In genomic region chr11:116466141-116466540, GRCm38 (mm10) we compare ENCODE assay signal across 26 mouse cellular contexts. TPM values are rescaled to one million over a fixed set of nuclear protein-coding genes. Genes with fewer than 3 reads are reported as not detected.
DNase-seq lines count a peak whose midpoint lies in the region; TF ChIP-seq lines count a peak whose summit lies in the region.
"Had no signal": no experiment of that assay in that cellular context is flagged by ENCODE, and none has a peak within 500 bp of the region (broad histone marks: within the 10 kb centered on the region; RNA-seq: fewer than 3 reads in every experiment).

Gene Qrich2 (minus strand): TSS chr11:116466241.

- peaks cover 2% of the 10 kb centered on the region for H3K4me1 ChIP-seq in testis, adult 2 months (ENCODE audit: control insufficient read depth, insufficient read depth, low read length)
- peaks cover 34% of the 10 kb centered on the region for H3K4me1 ChIP-seq in E14TG2a.4 (replicated peaks; ENCODE audit: low read depth, low read length)
- peaks cover 12% of the 10 kb centered on the region for H3K4me1 ChIP-seq in limb, embryonic 10.5 days

- TF ChIP-seq CTCF in testis, adult 2 months (IDR thresholded peaks at IDR 0.05; ENCODE audit: control insufficient read depth, insufficient read depth, insufficient replicate concordance, low read depth, low read length) = no peak
- TF ChIP-seq CTCF in E14TG2a.4 (conservative IDR thresholded peaks at IDR 0.05; ENCODE audit: low read length) = no peak

- intact Hi-C loops in heart, postnatal 10 days (cut with DNase I) = no loop called here

- no peaks in the 10 kb centered on the region; the same call in 1 of the 2 replicates for H3K36me3 ChIP-seq in testis, adult 2 months (ENCODE audit: control insufficient read depth, insufficient read depth, low read length)
- peaks cover 16% of the 10 kb centered on the region for H3K36me3 ChIP-seq in E14TG2a.4 (ENCODE audit: insufficient read depth, low read length)
- H3K36me3 ChIP-seq in limb, embryonic 10.5 days = peaks cover 22% of the 10 kb centered on the region

- H3K4me3 ChIP-seq in testis, adult 2 months (ENCODE audit: control insufficient read depth, low read depth, low read length) = peak within 1 kb of the TSS; percentile 86
- H3K4me3 ChIP-seq in E14TG2a.4 (replicated peaks; ENCODE audit: low read length) = 0 out of 2 replicates have a peak within 1 kb of the TSS, but pooled peaks have one; percentile 26
- peak within 1 kb of the TSS; percentile 14; the same call in 1 of the 2 replicates for H3K4me3 ChIP-seq in limb, embryonic 10.5 days

- no peaks in the 10 kb centered on the region for H3K27me3 ChIP-seq in testis, adult 2 months (ENCODE audit: control insufficient read depth, insufficient read depth, low read length)
- no peaks in the 10 kb centered on the region for H3K27me3 ChIP-seq in E14TG2a.4 (ENCODE audit: insufficient read depth, low read length)
- no peaks in the 10 kb centered on the region for H3K27me3 ChIP-seq in limb, embryonic 10.5 days (ENCODE audit: low read depth, poor library complexity, severe bottlenecking)
- H3K27me3 ChIP-seq: CH12.LX, Patski had no signal

- DNase-seq in testis, postnatal 10 days (ENCODE audit: low spot score) = no peak
- peak; percentile 44 for DNase-seq in ZHBTc4 (ENCODE audit: low read depth, low spot score)
- DNase-seq in limb, embryonic 10.5 days (ENCODE audit: low spot score) = no peak
- DNase-seq in heart, postnatal 10 days = no peak
- no peak for DNase-seq in kidney, adult 18-20 months
- DNase-seq in cerebellum, adult 9-11 months = no peak
- DNase-seq: adrenal gland, adult 2 months; adrenal gland, adult 8-10 months; adrenal gland, postnatal 10 days; adrenal gland, postnatal 14 days; adrenal gland, postnatal 25 days; adrenal gland, postnatal 36 days; B cell, adult 2 months; cerebellum, adult 11 months; cerebellum, adult 11-12 months; cerebellum, adult 18-20 months; cerebellum, adult 2 months had no signal

- peak within 1 kb of the TSS; percentile 86 for H3K27ac ChIP-seq in testis, adult 2 months (ENCODE audit: control insufficient read depth, insufficient read depth, low read depth, low read length)
- H3K27ac ChIP-seq in limb, embryonic 10.5 days = no peak within 1 kb of the TSS

- H3K9me3 ChIP-seq in E14TG2a.4 (ENCODE audit: low read length) = no peaks in the 10 kb centered on the region
- H3K9me3 ChIP-seq in limb, embryonic 10.5 days (replicated peaks) = no peaks in the 10 kb centered on the region
- H3K9me3 ChIP-seq: G1E had no signal

- WGBS in limb, embryonic 10.5 days = 69% methylated on average over 20 of the region's 20 CpGs

- peak; percentile 88 for TF ChIP-seq POLR2A in testis, adult 2 months (IDR thresholded peaks at IDR 0.05; ENCODE audit: control insufficient read depth, low read depth, low read length)

RNA-seq across cellular contexts. Expression of gene Qrich2, which starts in this region (rescaled TPM):
- 469 and 538 TPM in 2 replicates for polyA plus RNA-seq in testis, adult 2 months (2012; rRNA removed)
- 0.36 and 0.44 TPM in 2 replicates for polyA plus RNA-seq in limb, embryonic 10.5 days (2016; fragmentation: Nextera tagmentation; extraction: Ambion mirVana)
- total RNA-seq in heart, postnatal 10 days (2021) = not detected
- total RNA-seq: adrenal gland, adult 18-20 months; adrenal gland, adult 2 months; adrenal gland, postnatal 10 days; adrenal gland, postnatal 14 days; adrenal gland, postnatal 25 days; adrenal gland, postnatal 36 days; MEL had no signal
- polyA plus RNA-seq: activated CD4-positive, CD25-positive, alpha-beta regulatory T cell, adult 4 months; CD4-positive, CD25-positive, alpha-beta regulatory T cell, adult 4 months had no signal

Comparison
In these comparisons a context has a peak if more than half of its experiments do, and no peak if none do; other contexts are left out.
1. RNA of gene Qrich2 (polyA plus RNA-seq): 469 to 538 TPM in testis, adult 2 months; 0.36 to 0.44 TPM in limb, embryonic 10.5 days; every median in the first group is over 100 times any median in the second.
2. H3K4me3 ChIP-seq: peak in every context shown above with its lines; median percentile 86 in testis, adult 2 months; 26 in E14TG2a.4; 14 in limb, embryonic 10.5 days.